Mouse (Mus musculus) limb, embryonic 13.5 days (tissue): ENCODE results near the gene Hnrnpf. TPM values are rescaled to one million over a fixed set of nuclear protein-coding genes. Genes with fewer than 3 reads are reported as not detected.

Source experiments
- ATAC-seq: fragments of 200-750 bp; cut with Nextera tagmentation; 2 replicates; pipeline ENCODE4 v1.8.0; 2017; ENCODE audit warnings: low read depth, moderate number of reproducible peaks, moderate TSS enrichment; ENCODE audit not compliant: low FRiP score
- H3K27ac ChIP-seq: fragments of 300-500 bp; sonication (generic); 2 replicates; pipeline ENCODE4 v1.5.1; 2015; ENCODE audit warnings: inconsistent platforms, mild to moderate bottlenecking, moderate library complexity
- H3K27me3 ChIP-seq: fragments of 300-500 bp; sonication (generic); 2 replicates; pipeline ENCODE4 v1.6.1; 2015; ENCODE audit warnings: mild to moderate bottlenecking, inconsistent platforms
- H3K36me3 ChIP-seq: fragments of 300-500 bp; sonication (generic); 2 replicates; pipeline ENCODE4 v1.6.1; 2015; ENCODE audit warnings: inconsistent platforms, mild to moderate bottlenecking, moderate library complexity
- H3K4me1 ChIP-seq: fragments of 300-500 bp; sonication (generic); 2 replicates; pipeline ENCODE4 v1.6.1; 2015; ENCODE audit warnings: inconsistent platforms
- H3K4me2 ChIP-seq: fragments of 300-500 bp; sonication (generic); replicated peaks from 2 replicates; pipeline ENCODE4 v1.6.1; 2015; ENCODE audit warnings: inconsistent platforms, mild to moderate bottlenecking, moderate library complexity
- H3K4me3 ChIP-seq: fragments of 300-500 bp; sonication (generic); 2 replicates; pipeline ENCODE4 v1.5.1; 2015; ENCODE audit warnings: moderate library complexity, mild to moderate bottlenecking, inconsistent platforms
- H3K9ac ChIP-seq: fragments of 300-500 bp; sonication (generic); 2 replicates; pipeline ENCODE4 v1.6.1; 2015; ENCODE audit warnings: mild to moderate bottlenecking, inconsistent platforms
- H3K9me3 ChIP-seq: fragments of 300-500 bp; sonication (generic); 2 replicates; pipeline ENCODE4 v1.6.1; 2016; ENCODE audit warnings: inconsistent platforms
- WGBS: fragments of 180-500 bp; shearing (Covaris S2); methylation state at CpG from one replicate; pipeline ENCODE4 v1.1.7; 2015; 5-methylcytosine and 5-hydroxymethylcytosine counted together
- microRNA-seq: library from miRNA; unstranded; fragments of <30 nt; microRNA quantifications from one replicate; pipeline ENCODE4, GENCODE M21; 2016
- polyA plus RNA-seq: library from polyadenylated mRNA; unstranded; fragments of >200 nt; fragmentation: Nextera tagmentation; extraction: Ambion mirVana; gene quantifications from 2 replicates; pipeline ENCODE4 v1.2.1, GENCODE M21; 2015

Gene Hnrnpf
- polyA plus RNA-seq, 1 experiment from 2014 or later: 668 TPM

DNA sequence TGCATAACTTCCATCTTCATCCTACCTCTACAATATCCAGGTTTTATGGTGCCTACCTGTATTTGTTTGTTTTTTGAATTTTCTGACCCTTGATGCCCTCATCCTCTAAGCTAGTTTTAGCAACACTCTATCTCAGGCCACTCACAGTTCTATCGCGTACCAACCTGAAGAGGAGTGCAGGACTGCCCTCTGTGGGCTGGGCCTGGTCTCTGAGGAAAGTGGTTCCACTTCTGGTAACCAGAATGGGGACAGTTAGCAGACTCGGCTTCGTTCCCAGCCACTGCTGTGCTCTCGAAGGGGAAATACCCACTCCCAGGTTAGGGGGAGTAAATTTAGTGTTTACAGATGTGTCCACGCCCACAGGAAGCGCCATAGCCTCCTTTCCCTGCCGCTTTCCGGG, 66.6 kb downstream of the Hnrnpf start:
- Histone ChIP-seq H3K9ac (no peak overlapping the region), H3K4me3 (no peak overlapping the region), H3K9me3 (peaks cover 4% of the 10 kb centered on the region; the same call in 1 of the 2 replicates), H3K4me2 (no peak overlapping the region), H3K4me1 (no peaks in the 10 kb centered on the region), H3K27ac (no peak overlapping the region), H3K36me3 (no peaks in the 10 kb centered on the region), H3K27me3 (no peaks in the 10 kb centered on the region)
- no peak for ATAC-seq
- WGBS: 20% methylated on average over 9 of the region's 9 CpGs

Small RNA genes within 50 kb of the gene (microRNA-seq; reads per million reads assigned to microRNA genes)
- gene Gm25535: not detected

Other genes with a start within 250 kb of the Hnrnpf start
- 183 and 189 TPM in 2 replicates for gene Zfp637, start 59.1 kb upstream of the Hnrnpf start, polyA plus RNA-seq
- gene Zfp239, start 38.2 kb upstream of the Hnrnpf start, polyA plus RNA-seq: 14.4 and 16.3 TPM in 2 replicates
- 2.7 and 4.7 TPM in 2 replicates for gene Fxyd4, start 37.4 kb downstream of the Hnrnpf start, polyA plus RNA-seq
- 0.11 and 0.13 TPM in 2 replicates for gene Rasgef1a, start 111.1 kb downstream of the Hnrnpf start, polyA plus RNA-seq
- gene Csgalnact2, start 238.8 kb downstream of the Hnrnpf start, polyA plus RNA-seq: 15.3 and 15.6 TPM in 2 replicates